Mouse (Mus musculus) midbrain, embryonic 11.5 days (tissue): Measurements from ENCODE around the gene Suv39h2. TPM values are rescaled to one million over a fixed set of nuclear protein-coding genes. Genes with fewer than 3 reads are reported as not detected.
A peak's percentile ranks its signal among the peaks of the same experiment; 100 is the strongest.

ENCODE experiments used
- ATAC-seq: fragments of 200-750 bp; cut with Nextera tagmentation; 2 replicates; pipeline ENCODE4 v1.8.0; 2017; ENCODE audit warnings: moderate TSS enrichment, moderate library complexity; ENCODE audit not compliant: low FRiP score
- DNase-seq: peaks from one replicate; pipeline ENCODE4 v3.0.0; 2015; ENCODE audit warnings: low spot score; ENCODE audit errors: missing footprints
- H3K27ac ChIP-seq: fragments of 300-500 bp; sonication (generic); 2 replicates; pipeline ENCODE4 v1.5.1; 2014; ENCODE audit warnings: low read depth, low read length
- H3K27me3 ChIP-seq: fragments of 300-500 bp; sonication (generic); 2 replicates; pipeline ENCODE4 v1.6.1; 2014; ENCODE audit warnings: mild to moderate bottlenecking, low read length, moderate library complexity, mixed read lengths; ENCODE audit not compliant: control insufficient read depth, insufficient read depth
- H3K36me3 ChIP-seq: fragments of 300-500 bp; sonication (generic); 2 replicates; pipeline ENCODE4 v1.6.1; 2014; ENCODE audit warnings: mild to moderate bottlenecking, low read length, moderate library complexity, mixed read lengths; ENCODE audit not compliant: control insufficient read depth, insufficient read depth
- H3K4me1 ChIP-seq: fragments of 300-500 bp; sonication (generic); 2 replicates; pipeline ENCODE4 v1.6.1; 2014; ENCODE audit warnings: low read length; ENCODE audit not compliant: control insufficient read depth, insufficient read depth
- H3K4me2 ChIP-seq: fragments of 300-500 bp; sonication (generic); 2 replicates; pipeline ENCODE4 v1.6.1; 2014; ENCODE audit warnings: mild to moderate bottlenecking, moderate library complexity
- H3K4me3 ChIP-seq: fragments of 300-500 bp; sonication (generic); 2 replicates; pipeline ENCODE4 v1.5.1; 2014; ENCODE audit warnings: low read depth, low read length
- H3K9ac ChIP-seq: fragments of 300-500 bp; sonication (generic); 2 replicates; pipeline ENCODE4 v1.6.1; 2014; ENCODE audit warnings: low read length
- H3K9me3 ChIP-seq: fragments of 300-500 bp; sonication (generic); 2 replicates; pipeline ENCODE4 v1.6.1; 2016; ENCODE audit warnings: low read length; ENCODE audit not compliant: control insufficient read depth
- WGBS: fragments of 180-500 bp; shearing (Covaris S2); extraction: QIAGEN DNeasy Blood & Tissue Kit; methylation state at CpG from one replicate; pipeline ENCODE4 v1.1.7; 2014; 5-methylcytosine and 5-hydroxymethylcytosine counted together
- polyA plus RNA-seq: library from polyadenylated mRNA; unstranded; fragments of >200 nt; fragmentation: Nextera tagmentation; extraction: Ambion mirVana; gene quantifications from 2 replicates; pipeline ENCODE4 v1.2.1, GENCODE M21; 2014

Gene Suv39h2
- polyA plus RNA-seq, 1 experiment from 2014 or later, result 52.2 TPM

- DNase-seq, result no peak
- H3K27me3 ChIP-seq, result no peaks in the 10 kb centered on the region
- no peak overlapping the region for H3K4me2 ChIP-seq
- no peak overlapping the region for H3K9ac ChIP-seq
- H3K4me1 ChIP-seq, result no peaks in the 10 kb centered on the region
- no peaks in the 10 kb centered on the region for H3K9me3 ChIP-seq
- WGBS, result 87% methylated on average over 6 of the region's 6 CpGs
- ATAC-seq, result no peak
- no peak overlapping the region for H3K27ac ChIP-seq
- no peak overlapping the region for H3K4me3 ChIP-seq
- H3K36me3 ChIP-seq, result no peaks in the 10 kb centered on the region
Observed at GRCm38 (mm10) chr2:3435369-3436061, 39.3 kb downstream of the Suv39h2 start.

DNA sequence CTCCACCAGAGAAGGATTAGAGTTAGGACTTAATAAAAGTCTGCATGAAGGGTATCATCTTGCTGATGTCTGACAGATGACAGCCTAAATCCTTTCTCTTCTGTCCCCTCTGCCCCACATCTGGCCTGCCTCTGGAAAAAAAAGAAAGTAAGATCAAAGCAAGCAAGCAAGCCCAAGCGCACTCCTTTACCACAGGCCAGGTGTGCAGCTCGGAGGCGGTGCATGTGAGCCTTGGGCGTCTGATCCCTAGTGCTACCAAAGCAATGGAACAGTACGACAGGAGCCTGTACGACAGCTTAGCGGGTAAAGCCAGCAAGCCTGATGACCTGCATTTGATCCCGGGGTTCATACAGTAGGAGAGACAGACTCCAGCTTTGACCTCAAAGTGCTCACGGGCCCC lies 43.9 kb downstream of the Suv39h2 start:
- no peaks in the 10 kb centered on the region for H3K27me3 ChIP-seq
- ATAC-seq, result no peak
- H3K4me3 ChIP-seq, result no peak overlapping the region
- no peaks in the 10 kb centered on the region for H3K9me3 ChIP-seq
- no peak overlapping the region for H3K9ac ChIP-seq
- no peak for DNase-seq
- WGBS, result 89% methylated on average over 9 of the region's 9 CpGs
- no peak overlapping the region for H3K27ac ChIP-seq
- H3K4me1 ChIP-seq, result no peaks in the 10 kb centered on the region
- no peaks in the 10 kb centered on the region for H3K36me3 ChIP-seq
- no peak overlapping the region for H3K4me2 ChIP-seq

DNA sequence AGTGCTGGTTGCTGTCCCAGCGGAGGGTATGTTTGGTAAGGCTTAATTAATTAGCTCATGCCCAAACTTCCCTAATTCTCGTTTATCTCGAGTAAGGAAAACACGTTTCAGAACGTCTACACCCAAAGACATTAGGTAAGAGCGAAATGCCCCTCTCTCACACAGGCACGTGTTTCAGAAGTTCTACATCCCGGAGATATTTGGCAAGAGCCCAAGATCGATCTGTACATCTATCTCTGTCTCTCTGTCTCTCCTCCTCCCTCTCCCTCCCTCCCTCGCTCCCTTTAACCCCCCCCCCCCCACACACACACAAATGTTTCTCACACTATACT lies 50.3 kb downstream of the Suv39h2 start:
- DNase-seq, result no peak
- WGBS, result 14% methylated on average over 10 of the region's 10 CpGs
- peak overlapping the region; percentile 94 for H3K4me2 ChIP-seq
- H3K4me3 ChIP-seq, result peak overlapping the region; percentile 70
- no peak overlapping the region for H3K27ac ChIP-seq
- peaks cover 13% of the 10 kb centered on the region for H3K4me1 ChIP-seq
- no peaks in the 10 kb centered on the region for H3K27me3 ChIP-seq
- ATAC-seq, result no peak
- no peaks in the 10 kb centered on the region for H3K9me3 ChIP-seq
- H3K36me3 ChIP-seq, result no peaks in the 10 kb centered on the region
- H3K9ac ChIP-seq, result peak overlapping the region; percentile 69

DNA sequence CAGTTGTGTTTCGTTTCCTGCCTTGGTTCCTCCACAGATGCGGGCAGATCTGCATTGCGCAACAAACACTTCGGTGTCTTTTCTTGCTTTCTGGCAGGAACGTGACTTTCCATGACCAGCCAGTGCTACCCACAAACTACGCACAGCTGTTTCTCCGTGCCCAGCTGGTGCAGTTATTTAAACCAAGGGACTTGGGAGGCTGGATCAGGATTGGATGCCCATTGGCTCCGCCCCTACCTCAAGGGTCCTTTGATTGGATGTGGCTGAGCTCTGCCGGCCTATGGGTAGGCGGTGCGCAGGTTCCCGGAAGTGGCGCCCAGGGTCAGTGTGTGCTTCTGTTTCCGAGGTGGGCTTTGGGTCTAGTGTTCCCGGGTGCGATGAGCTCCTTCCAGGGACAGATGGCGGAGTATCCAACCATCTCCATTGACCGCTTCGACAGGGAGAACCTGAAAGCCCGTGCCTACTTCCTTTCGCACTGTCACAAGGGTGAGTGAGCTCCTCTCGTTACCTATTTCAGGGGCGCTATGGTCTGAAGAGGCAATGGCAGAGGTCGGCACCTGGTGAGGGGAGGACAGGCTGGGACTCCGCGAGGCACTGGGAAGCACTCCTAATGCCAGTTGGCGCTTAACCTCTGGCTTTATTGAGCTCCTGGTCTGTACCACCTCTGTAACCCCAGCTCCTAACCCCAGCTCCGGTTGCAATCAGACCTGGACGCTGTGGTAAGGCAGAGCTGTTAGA lies 50.8 kb downstream of the Suv39h2 start, which contains the start of gene Dclre1c:
Gene Dclre1c, plus strand, starts transcription at position 291 of the 738 bp plus-strand sequence.
- Histone ChIP-seq H3K4me2 (peak within 1 kb of the TSS; percentile 94), H3K9me3 (no peaks in the 10 kb centered on the region), H3K36me3 (no peaks in the 10 kb centered on the region), H3K9ac (peak within 1 kb of the TSS; percentile 69), H3K4me1 (peaks cover 13% of the 10 kb centered on the region), H3K27ac (no peak within 1 kb of the TSS), H3K27me3 (no peaks in the 10 kb centered on the region), H3K4me3 (peak within 1 kb of the TSS; percentile 70)
- DNase-seq, result peak; percentile 96
- ATAC-seq, result peak; percentile 98
- under 1% methylated on average over 29 of the region's 29 CpGs for WGBS

- H3K27ac ChIP-seq, result no peak within 1 kb of the TSS
- no peak within 1 kb of the TSS for H3K4me3 ChIP-seq
- H3K4me2 ChIP-seq, result peak within 1 kb of the TSS; percentile 94
- no peak for ATAC-seq
- H3K27me3 ChIP-seq, result peaks cover 6% of the 10 kb centered on the region; the same call in 1 of the 2 replicates
- no peak for DNase-seq
- H3K9ac ChIP-seq, result no peak within 1 kb of the TSS
- WGBS, result 70% methylated on average over 3 of the region's 3 CpGs
- no peaks in the 10 kb centered on the region for H3K9me3 ChIP-seq
- H3K4me1 ChIP-seq, result peaks cover 13% of the 10 kb centered on the region
- H3K36me3 ChIP-seq, result no peaks in the 10 kb centered on the region
Observed at GRCm38 (mm10) chr2:3422548-3422947, 52.3 kb downstream of the Suv39h2 start, which contains the start of gene Meig1. Gene Meig1 (minus strand): TSS chr2:3422648.

- peak; percentile 84 for DNase-seq
- Histone ChIP-seq H3K4me3 (no peak overlapping the region), H3K27me3 (peaks cover 6% of the 10 kb centered on the region; the same call in 1 of the 2 replicates), H3K36me3 (no peaks in the 10 kb centered on the region), H3K4me2 (no peak overlapping the region), H3K9me3 (no peaks in the 10 kb centered on the region), H3K27ac (peak overlapping the region; percentile 0), H3K4me1 (peaks cover 13% of the 10 kb centered on the region), H3K9ac (peak overlapping the region; percentile 21; the same call in 1 of the 2 replicates)
- WGBS, result 41% methylated on average over 4 of the region's 4 CpGs
- peak; percentile 40; the same call in 1 of the 2 replicates for ATAC-seq
Observed at GRCm38 (mm10) chr2:3420157-3420556, 54.7 kb downstream of the Suv39h2 start.

DNA sequence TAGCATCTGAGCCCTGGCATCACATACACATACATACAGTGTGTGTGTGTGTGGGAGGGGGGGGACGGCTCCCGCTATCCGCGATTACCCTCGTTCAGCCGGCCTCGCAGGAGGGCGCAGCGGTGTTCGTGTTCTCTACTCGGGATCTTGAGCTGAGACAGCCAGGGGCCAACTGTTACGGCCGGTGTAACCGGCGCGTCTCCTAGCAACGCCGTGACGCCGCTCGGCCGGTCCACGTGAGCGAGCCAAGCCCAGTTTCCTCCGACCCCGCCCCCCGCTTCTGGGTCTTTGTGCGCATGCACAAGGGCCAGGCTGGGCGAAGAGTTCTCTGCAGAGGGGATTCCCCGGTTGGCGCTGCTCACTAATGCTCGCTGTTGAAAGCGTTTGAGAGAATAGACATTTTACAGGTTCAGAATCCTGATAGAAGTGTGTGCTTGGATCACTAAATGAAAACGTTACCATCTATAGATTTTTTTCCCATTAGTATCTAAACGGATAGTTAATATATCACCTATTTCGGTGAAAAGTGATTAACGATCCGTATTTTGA lies 55.9 kb downstream of the Suv39h2 start:
- Histone ChIP-seq H3K4me1 (peaks cover 7% of the 10 kb centered on the region; the same call in 1 of the 2 replicates), H3K9ac (peak overlapping the region; percentile 29; the same call in 1 of the 2 replicates), H3K27me3 (peaks cover 6% of the 10 kb centered on the region; the same call in 1 of the 2 replicates), H3K4me2 (peak overlapping the region; percentile 48), H3K9me3 (no peaks in the 10 kb centered on the region), H3K27ac (no peak overlapping the region), H3K36me3 (no peaks in the 10 kb centered on the region), H3K4me3 (peak overlapping the region; percentile 31)
- WGBS, result 3% methylated on average over 38 of the region's 38 CpGs
- ATAC-seq (peak; percentile 95), DNase-seq (peak; percentile 99)

- Histone ChIP-seq H3K27me3 (peaks cover 6% of the 10 kb centered on the region; the same call in 1 of the 2 replicates), H3K9me3 (no peaks in the 10 kb centered on the region), H3K4me1 (peaks cover 7% of the 10 kb centered on the region; the same call in 1 of the 2 replicates), H3K4me2 (no peak overlapping the region), H3K27ac (no peak overlapping the region), H3K9ac (no peak overlapping the region), H3K4me3 (no peak overlapping the region), H3K36me3 (no peaks in the 10 kb centered on the region)
- ATAC-seq (no peak), DNase-seq (no peak)
- WGBS, result 75% methylated on average over 1 of the region's 1 CpGs
Observed at GRCm38 (mm10) chr2:3415676-3416075, 59.2 kb downstream of the Suv39h2 start.

DNA sequence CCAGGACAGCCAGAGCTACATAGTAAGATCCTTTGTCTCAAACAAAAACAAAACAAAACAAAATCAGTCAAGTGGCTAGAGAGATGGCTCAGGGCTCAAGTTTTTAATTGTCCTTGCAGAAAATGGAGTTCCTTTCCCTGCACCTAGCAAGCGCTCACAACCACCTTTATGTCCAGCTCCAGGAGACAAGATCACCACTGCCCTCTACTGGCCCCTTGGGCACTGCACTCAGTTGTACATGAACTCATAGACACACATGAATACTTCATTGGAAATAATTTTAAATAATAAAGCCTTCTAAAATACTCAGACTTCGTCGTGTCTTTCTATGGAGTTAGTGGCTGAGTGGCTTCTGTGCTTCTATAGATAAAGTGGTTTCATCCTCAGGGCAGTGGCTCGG lies 60.6 kb downstream of the Suv39h2 start:
- H3K9ac ChIP-seq, result no peak overlapping the region
- no peak overlapping the region for H3K4me3 ChIP-seq
- WGBS, result 29% methylated on average over 4 of the region's 4 CpGs
- ATAC-seq (no peak), DNase-seq (peak; percentile 96)
- no peaks in the 10 kb centered on the region for H3K9me3 ChIP-seq
- no peak overlapping the region for H3K4me2 ChIP-seq
- H3K36me3 ChIP-seq, result no peaks in the 10 kb centered on the region
- H3K27me3 ChIP-seq, result peaks cover 6% of the 10 kb centered on the region; the same call in 1 of the 2 replicates
- no peaks in the 10 kb centered on the region for H3K4me1 ChIP-seq
- no peak overlapping the region for H3K27ac ChIP-seq
